Mouse (Mus musculus) cerebellum, adult 9-10 months (tissue): ENCODE data around the gene Igsf23.
A peak's percentile ranks its signal among the peaks of the same experiment; 100 is the strongest.
"Not testable (repeated sequence)": the region's sequence is repeated elsewhere in the genome, so short reads cannot be mapped to it uniquely, and the experiment has no call there.

ENCODE experiments used
- DNase-seq: peaks from one replicate; pipeline ENCODE4 v3.0.0; 2022

Gene Igsf23

GRCm38 (mm10) chr7:19950589-19950988 lies at the start of gene Igsf23:
Gene Igsf23, minus strand, starts transcription at chr7:19950756.
- no peak for DNase-seq

- DNase-seq: not testable (repeated sequence)
These were observed 46.2 kb upstream of the Igsf23 start for GRCm38 (mm10) chr7:19996721-19997120.

DNA sequence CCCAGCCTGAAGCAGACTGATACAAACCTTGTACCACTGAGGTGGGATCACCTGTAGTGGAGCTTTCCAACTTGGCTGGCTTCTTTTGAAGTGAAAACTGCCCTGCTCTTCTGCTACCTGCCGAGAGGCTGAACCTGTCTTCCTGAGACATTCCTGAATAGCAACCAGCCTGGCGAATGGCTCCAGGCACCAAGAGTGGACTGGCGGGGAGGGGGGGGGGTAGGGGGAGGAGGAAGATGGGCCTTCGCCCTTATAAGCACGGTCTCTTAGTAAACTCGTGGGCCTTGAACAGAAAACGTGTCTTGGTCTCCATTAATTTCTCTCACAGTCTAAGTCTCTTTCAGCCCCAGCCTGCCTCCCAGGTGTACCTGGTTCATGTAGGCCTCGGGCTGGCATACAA lies 40.6 kb upstream of the Igsf23 start, which contains the start of gene Nlrp9b:
Gene Nlrp9b (plus strand): TSS at position 301 of the 400 bp plus-strand sequence.
- not testable (repeated sequence) for DNase-seq

GRCm38 (mm10) chr7:19971516-19971915 lies 21.0 kb upstream of the Igsf23 start:
- DNase-seq: no peak

DNA sequence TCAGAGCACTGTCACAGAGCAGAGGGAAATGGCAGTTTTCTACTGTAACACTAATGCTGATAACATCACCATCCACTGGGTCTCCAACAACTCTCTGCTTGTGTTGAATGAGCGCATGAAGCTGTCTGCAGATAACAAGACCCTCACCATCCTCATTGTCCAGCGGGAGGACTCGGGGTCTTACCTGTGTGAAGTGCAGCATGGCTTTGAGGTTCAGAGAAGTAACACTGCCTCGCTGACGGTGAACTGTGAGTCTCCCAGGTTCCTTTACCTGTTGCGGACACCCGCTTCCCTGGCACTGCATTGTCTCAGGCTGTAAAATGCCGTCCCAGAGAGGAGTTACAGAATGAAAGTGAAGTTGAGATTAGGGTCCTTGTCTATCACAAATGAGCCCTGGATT lies 19.6 kb upstream of the Igsf23 start:
- no peak for DNase-seq

DNA sequence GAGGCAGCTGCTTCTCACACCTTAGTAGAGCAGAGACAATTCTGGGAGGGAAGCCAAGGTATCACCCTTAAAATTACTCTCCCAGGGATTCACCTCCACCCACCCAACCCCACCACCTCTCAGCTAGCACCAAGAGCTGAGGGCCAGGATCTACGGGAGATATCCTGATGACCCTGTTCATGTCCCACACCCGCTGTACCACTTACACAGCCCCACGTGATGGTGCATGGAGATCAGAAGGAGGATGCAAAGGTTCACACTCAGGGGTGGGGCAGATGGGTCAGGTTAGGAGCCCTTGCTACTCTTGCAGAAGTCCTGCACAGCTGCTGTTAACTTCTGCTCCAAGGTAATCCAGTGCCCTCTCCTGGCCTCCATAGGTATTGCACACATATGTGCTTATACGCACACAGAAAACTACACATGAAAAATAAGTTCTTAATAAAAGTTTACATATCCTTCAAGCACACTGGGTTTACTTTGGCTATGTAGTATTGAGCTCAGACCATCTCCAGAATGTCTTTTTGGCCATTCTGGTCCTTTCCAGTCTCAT lies 19.1 kb upstream of the Igsf23 start:
- DNase-seq: no peak

- no peak for DNase-seq
These were observed 18.6 kb upstream of the Igsf23 start for GRCm38 (mm10) chr7:19969106-19969505.

DNA sequence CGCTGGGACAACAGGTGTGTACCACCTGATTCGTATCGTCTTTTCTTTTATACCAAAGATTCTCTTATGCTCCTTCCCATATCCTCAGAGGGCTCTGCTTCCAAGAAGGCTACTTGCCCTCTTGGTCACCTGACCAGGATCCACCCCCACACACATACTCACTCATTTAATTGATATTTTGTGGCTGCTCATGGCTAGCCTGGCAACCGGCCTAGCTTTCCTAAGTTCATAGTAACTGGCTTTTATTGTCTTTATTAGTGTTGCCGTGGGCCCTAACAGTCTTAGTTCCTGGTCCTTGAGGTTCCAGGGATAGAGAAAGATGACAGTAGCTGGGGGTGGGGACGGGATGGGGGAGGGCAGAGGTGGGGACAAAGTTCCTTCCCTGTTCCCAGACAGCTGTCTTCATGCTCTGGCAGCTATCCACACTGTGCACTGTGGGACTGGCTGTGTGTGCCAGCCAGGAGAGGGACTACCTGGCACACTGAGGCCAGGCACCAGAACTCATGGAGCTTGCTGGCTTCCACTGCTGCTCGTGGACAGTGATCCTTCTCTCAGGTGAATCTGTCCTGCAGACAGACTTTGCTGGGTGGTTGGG lies 14.5 kb upstream of the Igsf23 start, which contains the start of gene Ceacam20:
Gene Ceacam20 (plus strand): TSS at position 428 of the 595 bp plus-strand sequence.
- DNase-seq: no peak

DNA sequence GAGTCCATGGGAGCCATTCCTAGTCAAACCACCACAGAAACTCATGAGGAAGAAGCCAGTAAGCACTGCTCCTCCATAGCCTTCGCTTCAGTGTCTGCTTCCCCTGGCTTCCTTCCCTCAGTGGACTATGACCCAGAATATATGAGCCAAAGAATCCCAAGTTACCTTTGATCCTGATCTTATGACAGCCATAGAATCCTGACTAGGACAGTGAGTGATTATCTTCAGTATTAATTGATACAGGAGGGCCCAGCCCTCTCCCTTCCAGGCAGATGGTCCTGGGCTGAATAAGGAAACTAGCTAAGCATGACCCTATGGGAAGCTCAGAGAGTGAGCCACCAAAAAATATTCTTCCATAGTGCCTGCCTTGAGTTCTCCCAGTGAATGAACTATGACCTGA lies 11.9 kb upstream of the Igsf23 start:
- no peak for DNase-seq

GRCm38 (mm10) chr7:19956341-19956781 lies 5.8 kb upstream of the Igsf23 start:
- DNase-seq: peak; percentile 79

DNA sequence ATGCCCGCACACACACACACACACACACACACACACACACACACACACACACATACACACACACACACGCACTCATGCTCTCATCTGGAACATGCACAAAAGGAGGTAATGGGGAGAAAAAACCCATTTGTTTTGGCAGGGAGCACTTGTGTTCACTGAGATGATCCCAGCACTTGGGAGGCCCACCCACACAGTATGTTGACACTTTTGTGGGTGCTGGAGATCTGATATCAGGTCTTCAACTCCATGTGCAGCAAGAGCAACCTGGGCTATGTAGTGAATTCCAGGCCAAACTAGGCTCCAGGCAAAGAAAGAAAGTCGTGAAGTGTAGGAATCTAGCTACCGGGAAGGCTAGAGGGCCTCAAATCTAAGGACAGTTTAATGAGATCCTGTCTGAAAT lies 5.3 kb upstream of the Igsf23 start:
- DNase-seq: no peak

GRCm38 (mm10) chr7:19953054-19953453 lies 2.5 kb upstream of the Igsf23 start:
- DNase-seq: no peak

- DNase-seq: no peak
These were observed 1.9 kb upstream of the Igsf23 start for GRCm38 (mm10) chr7:19952320-19952986.

- no peak for DNase-seq
These were observed 560 bp downstream of the Igsf23 start for GRCm38 (mm10) chr7:19949996-19950395.

- no peak for DNase-seq
These were observed 1.6 kb downstream of the Igsf23 start for GRCm38 (mm10) chr7:19948956-19949355.

- DNase-seq: no peak
These were observed 4.6 kb downstream of the Igsf23 start for GRCm38 (mm10) chr7:19945821-19946515.

DNA sequence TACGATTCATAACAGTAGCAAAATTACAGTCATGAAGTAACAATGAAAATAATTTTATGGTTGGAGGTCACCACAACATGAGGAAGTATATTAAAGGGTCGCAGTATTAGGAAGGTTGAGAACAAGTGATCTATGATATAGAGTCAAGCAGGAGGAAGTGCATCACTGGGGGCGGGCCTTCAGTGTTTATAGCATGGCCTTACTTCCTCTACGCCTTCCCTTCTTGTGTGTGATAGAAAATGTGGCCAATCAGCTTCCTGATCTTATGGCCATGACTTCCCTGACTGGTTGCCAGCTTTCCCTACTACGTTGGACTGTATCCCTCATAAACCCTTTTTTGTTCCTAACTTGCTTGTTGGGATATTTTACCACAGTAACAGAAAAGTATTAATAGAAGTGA lies 5.4 kb downstream of the Igsf23 start:
- no peak for DNase-seq

- no peak for DNase-seq
These were observed 5.8 kb downstream of the Igsf23 start for GRCm38 (mm10) chr7:19944709-19945108.

- no peak for DNase-seq
These were observed 10.3 kb downstream of the Igsf23 start for GRCm38 (mm10) chr7:19940256-19940655.

- DNase-seq: no peak
These were observed 10.9 kb downstream of the Igsf23 start for GRCm38 (mm10) chr7:19939555-19940235.

GRCm38 (mm10) chr7:19937229-19937821 lies 13.2 kb downstream of the Igsf23 start:
- no peak for DNase-seq

DNA sequence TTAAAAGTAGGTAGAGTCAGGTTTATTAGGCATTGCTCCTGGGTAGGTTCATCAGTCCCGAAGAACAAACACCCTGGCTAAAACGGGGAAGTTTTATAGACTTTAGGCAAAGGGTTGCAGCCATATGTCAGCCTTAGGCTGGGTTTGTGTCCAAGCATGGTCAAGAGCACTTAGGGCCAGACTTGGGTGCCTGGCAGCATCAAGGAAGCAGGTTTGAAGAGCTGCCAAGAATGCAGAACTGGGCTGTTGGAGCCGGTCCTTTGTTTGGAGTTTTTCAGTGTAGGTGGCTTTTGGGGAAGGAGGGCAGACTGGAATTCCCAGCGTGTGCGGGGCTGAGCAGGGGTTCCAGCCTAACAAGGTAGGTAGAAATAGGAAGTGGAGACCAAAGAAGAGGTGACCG lies 14.6 kb downstream of the Igsf23 start:
- no peak for DNase-seq
